Comparison of ENCODE assay signal across 10 mouse cellular contexts in genomic region chr4:62344000-62344399, GRCm38 (mm10). TPM values are rescaled to one million over a fixed set of nuclear protein-coding genes. Genes with fewer than 3 reads are reported as not detected.
DNase-seq lines count a peak whose midpoint lies in the region; ATAC-seq and TF ChIP-seq lines count a peak whose summit lies in the region.
"Had no signal": no experiment of that assay in that cellular context is flagged by ENCODE, and none has a peak within 500 bp of the region (broad histone marks: within the 10 kb centered on the region; RNA-seq: fewer than 3 reads in every experiment).

No protein-coding gene starts in this region.

- H3K9me3 ChIP-seq in E14TG2a.4 (ENCODE audit: low read length), result no peaks in the 10 kb centered on the region
- H3K9me3 ChIP-seq in midbrain, embryonic 10.5 days (replicated peaks), result no peaks in the 10 kb centered on the region
- H3K9me3 ChIP-seq: heart, embryonic 15.5 days had no signal

- H3K79me2 ChIP-seq in liver, adult 2 months (ENCODE audit: control insufficient read depth, insufficient read depth, low read length), result peaks cover 5% of the 10 kb centered on the region; the same call in 1 of the 2 replicates

- peak; percentile 34; the same call in 1 of the 2 replicates for TF ChIP-seq CTCF in liver, adult 2 months (IDR thresholded peaks at IDR 0.05; ENCODE audit: low read depth, low read length)
- peak; percentile 62 for TF ChIP-seq CTCF in E14TG2a.4 (conservative IDR thresholded peaks at IDR 0.05; ENCODE audit: low read length)

- H3K27me3 ChIP-seq in liver, adult 2 months (ENCODE audit: control insufficient read depth, insufficient read depth, low read length), result no peaks in the 10 kb centered on the region
- H3K27me3 ChIP-seq in E14TG2a.4 (ENCODE audit: insufficient read depth, low read length), result no peaks in the 10 kb centered on the region
- no peaks in the 10 kb centered on the region for H3K27me3 ChIP-seq in midbrain, embryonic 10.5 days (ENCODE audit: low read depth, poor library complexity, severe bottlenecking)
- H3K27me3 ChIP-seq: heart, embryonic 15.5 days had no signal

- WGBS in liver, adult 2 months, result 100% methylated on average over 1 of the region's 1 CpGs
- WGBS in midbrain, embryonic 10.5 days, result 90% methylated on average over 1 of the region's 1 CpGs

- no peak for TF ChIP-seq POLR2A in liver, adult 2 months (IDR thresholded peaks at IDR 0.05; ENCODE audit: extremely low read depth, insufficient read depth, low read length)

- H3K4me3 ChIP-seq in liver, adult 2 months (ENCODE audit: insufficient read depth, low read depth, low read length), result no peak overlapping the region
- H3K4me3 ChIP-seq in E14TG2a.4 (replicated peaks; ENCODE audit: low read length), result no peak overlapping the region
- no peak overlapping the region for H3K4me3 ChIP-seq in midbrain, embryonic 10.5 days
- H3K4me3 ChIP-seq: erythroblast, embryonic 14.5 days; heart, embryonic 15.5 days had no signal

- ATAC-seq in megakaryocyte-erythroid progenitor cell, adult 5-6 weeks (replicated peaks; ENCODE audit: low FRiP score, low TSS enrichment, poor library complexity, severe bottlenecking), result 0 out of 2 replicates have a peak, but pooled peaks have one; percentile 52

- H3K36me3 ChIP-seq in liver, adult 2 months (ENCODE audit: control insufficient read depth, insufficient read depth, low read length), result peaks cover 55% of the 10 kb centered on the region
- peaks cover 20% of the 10 kb centered on the region for H3K36me3 ChIP-seq in E14TG2a.4 (ENCODE audit: insufficient read depth, low read length)
- H3K36me3 ChIP-seq in midbrain, embryonic 10.5 days, result peaks cover 32% of the 10 kb centered on the region

- H3K4me1 ChIP-seq in liver, adult 2 months (ENCODE audit: control insufficient read depth, insufficient read depth, low read length), result peaks cover 7% of the 10 kb centered on the region
- H3K4me1 ChIP-seq in E14TG2a.4 (replicated peaks; ENCODE audit: low read depth, low read length), result no peaks in the 10 kb centered on the region
- H3K4me1 ChIP-seq in midbrain, embryonic 10.5 days, result no peaks in the 10 kb centered on the region

- DNase-seq in liver, adult 2 months (ENCODE audit: extremely low read depth, low read depth, low spot score), result no peak
- no peak for DNase-seq in liver
- DNase-seq in c-Kit-negative CD71-positive TER-119-positive erythroid progenitor cells, embryonic 14.5 days (ENCODE audit: low read depth, low spot score), result peak; percentile 22
- DNase-seq in right cerebral cortex, postnatal 25 days, result no peak
- no peak for DNase-seq in midbrain, embryonic 10.5 days (ENCODE audit: low spot score)
- DNase-seq in frontal cortex, postnatal 36 days (ENCODE audit: low spot score in 2 of 2), result no peak

- H3K9ac ChIP-seq in liver, adult 2 months (ENCODE audit: low read depth, low read length), result no peak overlapping the region
- H3K9ac ChIP-seq: heart, embryonic 15.5 days had no signal

- H3K27ac ChIP-seq in liver, adult 2 months (replicated peaks; ENCODE audit: insufficient read depth, low read depth, low read length), result no peak overlapping the region
- no peak overlapping the region for H3K27ac ChIP-seq in midbrain, embryonic 10.5 days (replicated peaks)
- H3K27ac ChIP-seq: heart, embryonic 15.5 days had no signal

RNA-seq across cellular contexts. Expression of gene Fkbp15, which starts 16.3 kb away (rescaled TPM):
- total RNA-seq in liver, adult 2 months (2014; rRNA removed), result 22.7 and 24.5 TPM in 2 replicates
- polyA plus RNA-seq in liver, adult 2 months (2012; rRNA removed), result 17.4 and 20.0 TPM in 2 replicates
- 29.0 and 33.9 TPM in 2 replicates for total RNA-seq in megakaryocyte-erythroid progenitor cell, adult 5-6 weeks (2014; fragmentation: Nextera tagmentation)
- 37.6 and 48.6 TPM in 2 replicates for total RNA-seq in megakaryocyte-erythroid progenitor cell, adult 5-6 weeks (2017)
- polyA plus RNA-seq in midbrain, embryonic 10.5 days (2016; fragmentation: Nextera tagmentation; extraction: Ambion mirVana), result 17.6 and 21.1 TPM in 2 replicates

RNA-seq across cellular contexts. Expression of gene Slc31a1, which starts 16.5 kb away (rescaled TPM):
- 88.4 and 91.4 TPM in 2 replicates for total RNA-seq in liver, adult 2 months (2014; rRNA removed)
- 75.3 and 81.5 TPM in 2 replicates for polyA plus RNA-seq in liver, adult 2 months (2012; rRNA removed)
- total RNA-seq in megakaryocyte-erythroid progenitor cell, adult 5-6 weeks (2014; fragmentation: Nextera tagmentation), result 19.4 and 22.7 TPM in 2 replicates
- total RNA-seq in megakaryocyte-erythroid progenitor cell, adult 5-6 weeks (2017), result 19.7 and 21.2 TPM in 2 replicates
- 54.9 and 57.7 TPM in 2 replicates for polyA plus RNA-seq in midbrain, embryonic 10.5 days (2016; fragmentation: Nextera tagmentation; extraction: Ambion mirVana)
